Mouse (Mus musculus) fibroblast of lung, adult 2 months (primary cell): ENCODE data around the gene Nadk.
"Not testable (repeated sequence)": the region's sequence is repeated elsewhere in the genome, so short reads cannot be mapped to it uniquely, and the experiment has no call there.

Experiments used
- DNase-seq: peaks from one replicate; pipeline ENCODE4 v3.0.0-alpha.2; 2011; ENCODE audit warnings: low read depth

The Nadk gene

DNA sequence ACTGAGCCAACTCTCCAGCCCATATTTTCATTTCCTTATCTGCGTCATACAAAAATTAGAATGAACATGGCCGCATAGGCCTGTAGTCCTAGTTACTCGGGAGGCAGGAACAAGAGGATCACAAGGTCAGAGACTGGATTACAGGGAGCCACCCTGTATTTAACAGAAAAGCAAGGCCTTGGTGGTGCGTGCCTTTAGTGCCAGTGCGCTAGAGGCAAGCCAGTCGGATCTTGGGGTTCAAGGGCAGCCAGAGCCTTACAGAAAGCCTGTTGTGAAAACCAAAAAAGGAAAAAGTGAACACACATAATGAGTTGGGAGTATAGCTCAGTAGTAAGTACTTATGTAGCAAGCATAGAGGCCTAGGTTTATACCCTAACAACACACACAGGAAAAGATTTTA is 7.6 kb downstream of the Nadk start:
- no peak for DNase-seq

- DNase-seq, result not testable (repeated sequence)
These were observed 8.1 kb downstream of the Nadk start for GRCm38 (mm10) chr4:155570315-155570714.

GRCm38 (mm10) chr4:155571442-155571841 is 9.3 kb downstream of the Nadk start:
- DNase-seq, result no peak

DNA sequence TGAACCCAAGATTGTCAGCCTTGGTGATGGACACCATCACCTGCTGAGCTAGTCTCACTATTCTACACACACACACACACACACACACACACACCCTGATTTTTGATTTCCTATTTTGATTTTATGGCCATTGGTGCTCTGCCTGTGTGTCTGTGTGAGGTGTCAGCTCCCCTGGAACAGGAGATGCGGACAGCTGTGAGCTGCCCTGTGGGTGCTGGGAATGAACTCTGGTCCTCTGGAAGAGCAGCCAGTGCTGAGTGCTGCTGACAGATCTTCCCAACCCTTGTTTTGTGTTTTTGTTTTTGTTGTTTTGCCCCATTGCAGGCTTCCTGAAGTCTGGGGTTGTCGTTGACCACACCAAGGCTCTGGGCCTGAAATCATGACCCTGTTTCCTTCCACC is 11.0 kb downstream of the Nadk start:
- DNase-seq, result no peak

DNA sequence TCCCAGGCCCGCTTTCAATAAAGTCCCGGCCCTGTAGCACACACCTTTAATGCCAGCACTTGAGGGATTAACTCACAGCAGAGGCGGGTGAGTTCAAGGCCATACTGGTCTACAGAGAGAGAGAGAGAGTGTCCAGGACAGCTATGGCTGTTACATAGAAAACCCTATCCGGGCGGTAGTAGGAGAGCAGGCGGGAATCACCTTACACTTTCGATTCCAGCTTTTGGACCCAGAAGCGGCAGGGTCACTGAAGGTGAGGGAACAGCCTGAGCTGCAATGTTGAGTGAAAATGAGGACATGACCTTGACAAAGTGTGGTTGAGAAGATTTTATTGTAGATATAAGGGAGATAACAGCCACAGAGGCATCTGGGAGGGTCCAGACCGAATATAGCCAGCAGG is 11.7 kb downstream of the Nadk start:
- DNase-seq, result no peak

DNA sequence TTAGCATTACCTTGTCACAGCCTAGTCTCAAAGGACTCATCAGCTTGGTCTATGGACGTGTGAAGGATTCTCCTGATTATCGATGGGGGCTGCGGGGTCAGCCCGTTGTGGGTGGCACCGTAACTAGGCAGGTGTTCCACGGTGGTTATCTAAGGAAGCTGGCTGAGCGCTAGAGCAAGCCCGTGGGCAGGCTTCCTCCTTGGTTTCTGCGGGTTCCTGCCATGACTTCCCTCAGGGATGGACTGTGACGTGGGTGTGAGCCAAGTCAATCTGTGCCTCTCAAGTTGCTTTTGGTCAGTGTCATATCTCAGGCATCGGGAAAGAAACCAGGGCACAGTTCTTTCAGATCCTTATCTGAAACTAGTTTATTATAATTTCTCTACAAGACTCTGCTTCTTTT is 12.8 kb downstream of the Nadk start:
- DNase-seq, result no peak

DNA sequence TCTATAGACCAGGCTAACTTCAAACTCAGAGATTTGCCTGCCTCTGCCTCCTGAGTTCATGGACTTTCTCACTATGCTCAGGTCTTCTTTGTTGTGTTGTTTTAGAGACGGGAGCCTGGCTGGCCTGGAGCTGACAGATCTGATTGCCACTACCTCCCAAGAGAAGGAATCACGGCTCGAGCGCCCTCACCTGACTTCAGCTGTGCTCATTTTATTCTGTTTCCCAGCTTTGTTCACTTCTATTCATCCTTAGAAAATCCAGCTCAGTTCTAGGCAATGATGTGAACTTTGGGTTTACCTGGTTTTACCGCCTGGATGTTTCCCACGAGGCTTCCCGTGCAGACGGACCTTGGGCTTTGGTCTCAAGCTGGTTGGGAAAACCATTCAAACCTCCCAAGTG is 13.3 kb downstream of the Nadk start:
- no peak for DNase-seq

GRCm38 (mm10) chr4:155577132-155577531 is 15.0 kb downstream of the Nadk start:
- DNase-seq, result no peak

- no peak for DNase-seq
These were observed 15.6 kb downstream of the Nadk start for GRCm38 (mm10) chr4:155577741-155578140.

DNA sequence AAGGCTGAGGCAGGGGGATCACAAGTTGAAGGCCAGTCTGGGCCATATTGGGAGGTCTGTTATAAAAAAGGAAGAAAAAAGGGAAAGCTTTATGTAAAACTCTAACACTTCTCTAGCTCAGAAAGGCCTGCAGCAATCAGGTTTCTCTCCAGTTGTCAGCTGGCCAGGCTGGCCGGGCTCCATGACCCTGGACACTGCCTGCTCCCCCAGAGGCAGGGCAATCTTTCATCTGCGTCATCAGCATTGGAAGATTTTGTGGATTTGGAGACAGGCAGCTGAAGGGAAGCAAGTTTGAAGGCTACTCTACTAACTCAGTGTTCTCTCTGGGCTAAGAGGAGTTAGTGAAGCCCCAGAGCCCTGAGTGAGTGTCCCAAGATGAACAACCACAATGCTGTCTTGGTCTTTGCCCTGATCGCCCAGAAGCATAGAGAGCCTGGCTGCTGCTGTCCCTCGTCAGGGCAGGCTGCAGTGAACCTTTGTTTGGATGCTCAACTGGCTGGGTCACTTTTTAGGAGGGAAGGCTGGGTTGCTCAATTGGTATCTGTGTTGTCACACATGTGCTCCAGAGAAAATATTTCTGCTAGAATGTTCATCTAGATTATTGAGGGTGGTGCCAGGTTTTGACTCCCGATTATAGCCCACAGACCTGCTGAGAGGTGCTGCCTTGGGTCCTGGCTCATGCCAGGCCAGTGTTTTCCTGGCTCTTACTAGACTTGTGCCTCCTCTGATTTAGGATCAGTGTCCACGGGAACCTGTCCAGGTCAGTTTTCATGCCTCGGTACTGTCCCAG is 16.4 kb downstream of the Nadk start:
- DNase-seq, result no peak

- DNase-seq, result no peak
These were observed 18.2 kb downstream of the Nadk start for GRCm38 (mm10) chr4:155580420-155580819.

- peak; percentile 46 for DNase-seq
These were observed 20.2 kb downstream of the Nadk start for GRCm38 (mm10) chr4:155582279-155582905.

DNA sequence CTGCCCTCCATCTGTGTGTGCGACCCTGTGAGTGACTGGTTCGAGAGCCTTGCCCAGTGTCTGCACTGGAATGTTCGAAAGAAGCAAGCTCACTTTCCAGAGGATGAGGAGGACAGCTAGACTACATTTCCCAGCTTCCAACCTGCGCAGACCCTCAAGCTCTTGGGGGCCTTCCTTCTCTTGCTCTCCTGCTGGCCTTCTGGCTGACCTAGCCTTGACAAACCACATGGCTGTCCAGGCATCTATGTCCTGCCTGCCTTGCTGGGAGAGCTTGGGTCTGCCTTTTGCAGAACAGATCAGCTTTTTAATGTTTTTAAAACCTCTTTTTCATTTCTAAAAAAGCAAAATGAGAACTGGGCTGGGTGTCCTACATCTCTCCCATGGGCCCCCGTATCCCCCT is 27.2 kb downstream of the Nadk start:
- DNase-seq, result no peak

- DNase-seq, result no peak
These were observed 29.0 kb downstream of the Nadk start for GRCm38 (mm10) chr4:155591012-155591719.

DNA sequence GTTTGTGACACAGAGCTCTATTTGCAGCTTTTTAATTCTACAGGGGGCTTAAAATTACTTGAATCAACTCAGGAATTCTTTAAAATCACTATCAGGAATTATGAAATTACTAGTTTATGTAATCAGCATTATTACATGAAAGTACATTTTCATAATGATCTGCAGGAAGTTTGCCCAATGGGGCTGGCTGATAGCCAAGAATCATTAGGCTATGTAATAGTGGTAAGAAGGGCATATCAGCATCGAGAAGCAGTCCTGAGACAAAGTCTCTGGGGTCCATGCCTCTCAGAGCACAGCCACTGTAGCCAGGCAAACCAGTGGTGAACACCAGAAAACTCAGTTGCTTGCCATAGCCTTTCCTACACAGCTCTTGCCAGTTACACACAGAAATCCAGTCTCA is 31.6 kb downstream of the Nadk start:
- DNase-seq, result no peak

DNA sequence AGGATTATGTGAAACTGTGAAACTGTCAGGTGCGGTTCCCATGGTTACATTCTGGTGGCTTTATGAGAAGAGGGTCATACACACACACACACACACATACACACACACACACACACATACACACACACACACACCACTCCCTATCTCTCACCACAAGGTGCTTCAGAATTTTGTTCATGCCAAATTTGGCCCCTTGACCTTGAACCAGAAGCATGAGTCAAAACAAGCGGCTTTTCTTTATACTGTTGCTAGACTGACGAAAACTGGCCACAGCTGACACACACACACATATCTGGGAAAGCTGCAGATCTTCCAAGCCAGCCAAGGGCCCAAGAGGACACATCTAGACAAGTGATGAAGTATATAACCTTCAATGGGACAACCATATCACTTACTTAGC is 33.6 kb downstream of the Nadk start:
- DNase-seq, result no peak

- no peak for DNase-seq
These were observed 34.4 kb downstream of the Nadk start for GRCm38 (mm10) chr4:155596606-155597005.

- DNase-seq, result no peak
These were observed 36.4 kb downstream of the Nadk start for GRCm38 (mm10) chr4:155598536-155598935.

GRCm38 (mm10) chr4:155599901-155600825 is 38.0 kb downstream of the Nadk start:
- DNase-seq, result no peak

DNA sequence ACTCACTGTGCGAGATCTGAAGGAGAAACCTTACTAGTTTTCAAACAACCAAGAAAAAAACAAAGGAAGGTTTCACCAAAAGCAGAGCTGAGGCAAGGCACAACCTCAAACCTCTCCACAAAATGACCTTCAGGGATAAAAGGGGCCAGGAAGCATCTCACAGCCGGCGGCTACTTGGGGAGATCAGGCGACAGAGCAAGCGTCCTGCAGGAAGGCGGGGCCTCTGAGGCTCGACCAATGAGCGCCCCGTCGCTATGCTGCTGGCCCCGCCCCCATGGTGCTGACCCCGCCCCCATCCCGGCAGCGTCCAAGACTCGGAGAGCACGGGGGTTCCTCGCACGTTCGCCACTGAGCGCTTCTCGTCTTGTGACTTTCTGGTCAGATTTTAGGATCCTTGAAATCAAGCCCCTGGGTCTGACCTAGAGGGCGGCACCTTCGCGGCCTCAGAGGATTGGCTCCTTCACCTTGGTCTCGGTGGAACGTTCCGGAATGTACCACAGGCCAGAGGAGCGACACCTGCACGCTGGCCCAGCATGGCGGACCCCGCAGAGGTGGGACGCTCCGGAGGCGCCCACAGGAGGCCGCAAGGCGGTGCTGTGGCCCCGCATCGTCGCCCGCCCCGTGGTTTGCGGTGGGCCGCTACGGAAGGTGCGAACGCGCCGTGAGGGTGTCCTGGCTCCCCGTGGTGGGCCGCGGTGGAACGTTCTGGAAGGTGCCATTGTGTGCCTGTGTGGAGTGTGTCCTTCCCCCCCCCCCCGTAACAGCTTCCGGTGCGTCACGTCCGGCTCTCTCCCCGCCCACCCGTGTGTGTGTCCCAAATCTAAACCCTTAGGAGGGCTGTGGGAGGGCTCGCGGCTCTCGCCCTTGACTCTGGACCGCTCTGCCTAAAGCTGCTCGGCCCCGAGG is 39.2 kb downstream of the Nadk start, which contains the start of gene Slc35e2:
TSS of gene Slc35e2 (plus strand) at position 326 of the 906 bp plus-strand sequence.
- peak; percentile 64 for DNase-seq

- DNase-seq, result no peak
These were observed 39.8 kb downstream of the Nadk start for GRCm38 (mm10) chr4:155601997-155602456.
